Mouse (Mus musculus): ENCODE results near the gene Appl1.
A peak's percentile ranks its signal among the peaks of the same experiment; 100 is the strongest.
"Not testable (repeated sequence)": the region's sequence is repeated elsewhere in the genome, so short reads cannot be mapped to it uniquely, and the experiment has no call there.

The Appl1 gene

GRCm38 (mm10) chr14:26969856-26970407 is 1.1 kb downstream of the Appl1 start:
- peak; percentile 79 for DNase-seq (ENCODE audit: extremely low read depth, insufficient read length, low spot score)

- DNase-seq (ENCODE audit: extremely low read depth, insufficient read length, low spot score), result no peak
Measured at GRCm38 (mm10) chr14:26969164-26969563, 1.9 kb downstream of the Appl1 start.

- DNase-seq (ENCODE audit: extremely low read depth, insufficient read length, low spot score), result no peak
Measured at GRCm38 (mm10) chr14:26960518-26960917, 10.5 kb downstream of the Appl1 start.

- DNase-seq (ENCODE audit: extremely low read depth, insufficient read length, low spot score), result not testable (repeated sequence)
Measured at GRCm38 (mm10) chr14:26956139-26956538, 14.9 kb downstream of the Appl1 start.

- DNase-seq (ENCODE audit: extremely low read depth, insufficient read length, low spot score), result no peak
Measured at GRCm38 (mm10) chr14:26935558-26935957, 35.5 kb downstream of the Appl1 start.

GRCm38 (mm10) chr14:26934891-26935290 is 36.1 kb downstream of the Appl1 start:
- DNase-seq (ENCODE audit: extremely low read depth, insufficient read length, low spot score), result no peak

GRCm38 (mm10) chr14:26923702-26924421 is 47.2 kb downstream of the Appl1 start:
- no peak for DNase-seq (ENCODE audit: extremely low read depth, insufficient read length, low spot score)

- DNase-seq (ENCODE audit: extremely low read depth, insufficient read length, low spot score), result no peak
Measured at GRCm38 (mm10) chr14:26919310-26919709, 51.7 kb downstream of the Appl1 start.

- no peak for DNase-seq (ENCODE audit: extremely low read depth, insufficient read length, low spot score)
Measured at GRCm38 (mm10) chr14:26913681-26914268, 57.3 kb downstream of the Appl1 start.

- no peak for DNase-seq (ENCODE audit: extremely low read depth, insufficient read length, low spot score)
Measured at GRCm38 (mm10) chr14:26911826-26912225, 59.2 kb downstream of the Appl1 start.

GRCm38 (mm10) chr14:26911201-26911600 is 59.8 kb downstream of the Appl1 start:
- no peak for DNase-seq (ENCODE audit: extremely low read depth, insufficient read length, low spot score)

GRCm38 (mm10) chr14:26910461-26910860 is 60.6 kb downstream of the Appl1 start:
- not testable (repeated sequence) for DNase-seq (ENCODE audit: extremely low read depth, insufficient read length, low spot score)

- no peak for DNase-seq (ENCODE audit: extremely low read depth, insufficient read length, low spot score)
Measured at GRCm38 (mm10) chr14:26907401-26907800, 63.6 kb downstream of the Appl1 start.

GRCm38 (mm10) chr14:26900893-26901292 is 70.1 kb downstream of the Appl1 start:
- DNase-seq (ENCODE audit: extremely low read depth, insufficient read length, low spot score), result no peak

GRCm38 (mm10) chr14:26899490-26899889 is 71.5 kb downstream of the Appl1 start:
- DNase-seq (ENCODE audit: extremely low read depth, insufficient read length, low spot score), result no peak

GRCm38 (mm10) chr14:26894392-26894791 is 76.6 kb downstream of the Appl1 start, which contains the start of gene Asb14:
Gene Asb14, plus strand, starts transcription at chr14:26894557.
- no peak for DNase-seq (ENCODE audit: extremely low read depth, insufficient read length, low spot score)

- DNase-seq (ENCODE audit: extremely low read depth, insufficient read length, low spot score), result no peak
Measured at GRCm38 (mm10) chr14:26890777-26891176, 80.3 kb downstream of the Appl1 start.

- no peak for DNase-seq (ENCODE audit: extremely low read depth, insufficient read length, low spot score)
Measured at GRCm38 (mm10) chr14:26887244-26887643, 83.8 kb downstream of the Appl1 start.

GRCm38 (mm10) chr14:26881700-26882099 is 89.3 kb downstream of the Appl1 start:
- no peak for DNase-seq (ENCODE audit: extremely low read depth, insufficient read length, low spot score)

GRCm38 (mm10) chr14:26879976-26880375 is 91.1 kb downstream of the Appl1 start:
- no peak for DNase-seq (ENCODE audit: extremely low read depth, insufficient read length, low spot score)

GRCm38 (mm10) chr14:26878756-26879155 is 92.3 kb downstream of the Appl1 start:
- DNase-seq (ENCODE audit: extremely low read depth, insufficient read length, low spot score), result no peak

Measured in 3134 (cell line).